Mouse (Mus musculus): ENCODE measurements at regions not wholly inside any gene's neighbourhood (a gene's known extent, or its start where the extent isn't known, plus 50 kb on each side); places are given as distances from the start of the nearest gene placed in this dataset.

DNA sequence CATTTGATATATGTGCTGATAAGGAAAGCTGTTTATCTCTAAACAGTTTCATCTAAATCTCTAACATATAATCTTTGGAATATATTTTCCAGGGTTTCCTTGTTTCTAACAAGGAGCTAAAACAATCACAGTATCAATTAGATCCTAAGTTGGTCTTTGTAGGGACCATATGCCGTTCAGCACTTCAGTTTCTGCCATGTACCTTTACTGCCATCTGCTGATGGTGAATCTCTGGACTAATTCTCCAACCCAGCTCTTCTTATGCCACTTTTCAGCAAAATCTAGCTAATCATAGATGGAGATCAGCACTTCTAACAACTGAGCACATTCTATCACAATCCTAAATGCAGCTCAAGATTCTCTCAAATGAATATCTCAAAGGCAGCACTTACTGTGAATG is 370.5 kb downstream of the Phf3 start:
- TF ChIP-seq CTCF (conservative IDR thresholded peaks at IDR 0.05; ENCODE audit: insufficient read depth, insufficient read length, low read depth, low read length) (no peak), POLR2A (IDR thresholded peaks at IDR 0.05; ENCODE audit: low read depth, low read length) (no peak)

Data from kidney, adult 2 months (tissue).